Mouse (Mus musculus): Measurements from ENCODE around the gene Lrrc18. TPM values are rescaled to one million over a fixed set of nuclear protein-coding genes. Genes with fewer than 3 reads are reported as not detected.

The Lrrc18 gene
- polyA plus RNA-seq, 1 experiment from 2014 or later = 0.49 TPM

DNA sequence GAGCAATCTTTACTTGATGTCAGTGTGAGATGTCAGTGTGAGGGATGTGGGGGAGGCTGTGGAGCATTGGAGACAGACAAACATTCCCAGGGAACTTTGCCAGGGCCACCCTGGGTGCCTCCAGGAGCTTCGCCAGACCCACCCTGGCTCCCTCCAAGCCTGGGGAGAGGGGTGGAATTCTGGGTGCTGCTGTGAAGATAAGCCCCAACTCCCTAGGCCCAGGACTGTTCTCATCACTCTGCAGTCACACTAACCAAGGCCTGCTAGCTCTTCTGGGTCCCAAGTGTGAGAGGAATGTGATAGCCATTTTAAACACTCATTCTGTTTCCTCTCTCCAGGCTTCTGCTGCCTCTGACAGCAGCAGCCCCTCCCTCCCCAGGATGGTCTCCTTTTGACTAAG, 16.5 kb downstream of the Lrrc18 start:
- no peaks in the 10 kb centered on the region for H3K27me3 ChIP-seq (ENCODE audit: control insufficient read depth, insufficient read depth, low read length)
- peak overlapping the region; percentile 19 to 55; a peak in 3 of 4 replicates for H3K27ac ChIP-seq (replicated peaks in 1 of 2; ENCODE audit: control insufficient read depth in 1 of 2, insufficient read depth in 1 of 2, low read depth in 2 of 2, low read length in 2 of 2)
- no peak overlapping the region for H3K4me2 ChIP-seq (ENCODE audit: low read length)
- peaks cover 8% of the 10 kb centered on the region for H3K9me3 ChIP-seq (ENCODE audit: control insufficient read depth, low read length)
- H3K9ac ChIP-seq (ENCODE audit: low read length) = no peak overlapping the region
- H3K36me3 ChIP-seq (ENCODE audit: control insufficient read depth, insufficient read depth, low read length) = no peaks in the 10 kb centered on the region
- H3K4me3 ChIP-seq (ENCODE audit: control insufficient read depth in 1 of 2, insufficient read depth in 1 of 2, low read depth in 1 of 2, low read length in 2 of 2) = no peak overlapping the region
- ATAC-seq (ENCODE audit: insufficient number of reproducible peaks, insufficient read depth, low FRiP score, low read depth) = 0 out of 2 replicates have a peak, but pooled peaks have one; percentile 35
- WGBS = 10% methylated on average over 1 of the region's 1 CpGs
- H3K4me1 ChIP-seq (ENCODE audit: control insufficient read depth in 2 of 2, insufficient read depth in 2 of 2, low read length in 2 of 2) = peaks cover 2 to 18% of the 10 kb centered on the region in 2 experiments; a peak in 3 of 4 replicates

DNA sequence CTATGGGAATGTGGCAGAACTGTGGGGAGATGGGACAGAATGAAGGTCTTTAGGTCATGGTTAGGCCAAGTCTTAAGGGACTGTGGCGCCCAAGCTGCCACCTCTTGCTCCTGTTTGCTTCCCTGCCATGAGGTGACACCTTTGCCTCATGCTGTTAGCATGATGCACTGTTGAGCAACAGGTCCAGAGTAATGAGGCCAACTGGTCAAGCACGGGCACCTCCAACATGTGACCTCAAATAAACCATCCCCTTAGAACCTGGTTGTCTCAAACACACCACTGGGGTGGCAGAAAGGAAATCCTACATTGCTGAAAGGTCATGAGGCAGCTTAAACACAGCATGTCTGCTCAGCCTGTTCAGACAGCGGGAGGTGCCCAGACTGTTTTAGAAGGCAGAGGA, 27.9 kb downstream of the Lrrc18 start:
- H3K4me2 ChIP-seq (ENCODE audit: low read length) = no peak overlapping the region
- no peak for ATAC-seq (ENCODE audit: insufficient number of reproducible peaks, insufficient read depth, low FRiP score, low read depth)
- no peak overlapping the region for H3K4me3 ChIP-seq (ENCODE audit: control insufficient read depth in 1 of 2, insufficient read depth in 1 of 2, low read depth in 1 of 2, low read length in 2 of 2)
- WGBS = 79% methylated on average over 3 of the region's 3 CpGs
- H3K27me3 ChIP-seq (ENCODE audit: control insufficient read depth, insufficient read depth, low read length) = no peaks in the 10 kb centered on the region
- H3K9ac ChIP-seq (ENCODE audit: low read length) = no peak overlapping the region
- no peaks in the 10 kb centered on the region for H3K36me3 ChIP-seq (ENCODE audit: control insufficient read depth, insufficient read depth, low read length)
- no peak overlapping the region for H3K27ac ChIP-seq (replicated peaks in 1 of 2; ENCODE audit: control insufficient read depth in 1 of 2, insufficient read depth in 1 of 2, low read depth in 2 of 2, low read length in 2 of 2)
- H3K9me3 ChIP-seq (ENCODE audit: control insufficient read depth, low read length) = no peaks in the 10 kb centered on the region
- H3K4me1 ChIP-seq (ENCODE audit: control insufficient read depth in 2 of 2, insufficient read depth in 2 of 2, low read length in 2 of 2) = peaks cover 0 to 11% of the 10 kb centered on the region in 2 experiments; a peak in 2 of 4 replicates

DNA sequence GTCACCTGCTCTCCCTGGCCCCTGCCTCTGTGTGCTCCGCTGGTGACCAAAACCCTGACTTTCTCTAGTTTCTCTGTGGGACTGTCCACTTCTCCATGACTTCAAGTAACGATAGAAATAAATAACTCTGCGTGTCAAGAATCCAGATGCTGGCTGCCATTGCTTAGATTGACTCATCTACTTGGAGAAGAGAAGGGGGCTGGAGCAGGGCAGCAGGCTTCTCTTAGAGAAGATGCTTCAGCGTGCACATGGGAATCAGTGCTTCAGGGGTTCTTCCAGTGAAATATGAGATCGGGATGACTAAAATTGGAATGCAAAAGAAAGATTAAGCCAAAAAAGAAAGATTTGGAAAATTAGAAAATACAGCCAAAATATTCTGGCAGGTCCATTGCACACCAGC, 28.4 kb downstream of the Lrrc18 start:
- Histone ChIP-seq H3K4me3 (ENCODE audit: control insufficient read depth in 1 of 2, insufficient read depth in 1 of 2, low read depth in 1 of 2, low read length in 2 of 2) (no peak overlapping the region), H3K4me1 (ENCODE audit: control insufficient read depth in 2 of 2, insufficient read depth in 2 of 2, low read length in 2 of 2) (peaks cover 0 to 11% of the 10 kb centered on the region in 2 experiments; a peak in 2 of 4 replicates), H3K9me3 (ENCODE audit: control insufficient read depth, low read length) (no peaks in the 10 kb centered on the region), H3K27ac (replicated peaks in 1 of 2; ENCODE audit: control insufficient read depth in 1 of 2, insufficient read depth in 1 of 2, low read depth in 2 of 2, low read length in 2 of 2) (no peak overlapping the region), H3K4me2 (ENCODE audit: low read length) (no peak overlapping the region), H3K9ac (ENCODE audit: low read length) (no peak overlapping the region), H3K36me3 (ENCODE audit: control insufficient read depth, insufficient read depth, low read length) (no peaks in the 10 kb centered on the region), H3K27me3 (ENCODE audit: control insufficient read depth, insufficient read depth, low read length) (no peaks in the 10 kb centered on the region)
- WGBS = 73% methylated on average over 5 of the region's 5 CpGs
- ATAC-seq (ENCODE audit: insufficient number of reproducible peaks, insufficient read depth, low FRiP score, low read depth) = no peak

DNA sequence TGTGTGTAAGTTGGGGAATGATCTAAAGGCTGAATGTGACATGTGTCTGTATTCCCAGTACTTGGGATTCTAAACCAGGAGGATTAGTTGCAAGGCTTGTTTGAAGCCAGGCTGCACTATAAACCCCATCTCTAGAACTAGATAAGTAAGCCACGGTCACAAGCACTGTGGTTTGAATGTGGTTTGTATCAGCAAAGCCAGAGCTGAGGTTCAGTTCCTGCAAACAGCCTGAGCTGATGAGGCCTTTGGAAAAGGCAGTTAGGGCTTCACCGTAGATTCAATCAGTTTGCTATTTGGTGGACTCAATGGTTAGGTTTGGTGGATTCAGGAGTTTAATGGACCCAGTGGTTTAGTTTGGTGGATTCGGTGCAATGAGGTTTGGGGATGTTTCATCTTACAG, 39.7 kb downstream of the Lrrc18 start:
- Histone ChIP-seq H3K4me2 (ENCODE audit: low read length) (no peak overlapping the region), H3K4me1 (ENCODE audit: control insufficient read depth in 2 of 2, insufficient read depth in 2 of 2, low read length in 2 of 2) (no peaks in the 10 kb centered on the region), H3K36me3 (ENCODE audit: control insufficient read depth, insufficient read depth, low read length) (no peaks in the 10 kb centered on the region), H3K27me3 (ENCODE audit: control insufficient read depth, insufficient read depth, low read length) (no peaks in the 10 kb centered on the region), H3K9me3 (ENCODE audit: control insufficient read depth, low read length) (no peaks in the 10 kb centered on the region), H3K9ac (ENCODE audit: low read length) (no peak overlapping the region), H3K4me3 (ENCODE audit: control insufficient read depth in 1 of 2, insufficient read depth in 1 of 2, low read depth in 1 of 2, low read length in 2 of 2) (no peak overlapping the region), H3K27ac (replicated peaks in 1 of 2; ENCODE audit: control insufficient read depth in 1 of 2, insufficient read depth in 1 of 2, low read depth in 2 of 2, low read length in 2 of 2) (no peak overlapping the region)
- WGBS = 66% methylated on average over 3 of the region's 3 CpGs
- ATAC-seq (ENCODE audit: insufficient number of reproducible peaks, insufficient read depth, low FRiP score, low read depth) = no peak

DNA sequence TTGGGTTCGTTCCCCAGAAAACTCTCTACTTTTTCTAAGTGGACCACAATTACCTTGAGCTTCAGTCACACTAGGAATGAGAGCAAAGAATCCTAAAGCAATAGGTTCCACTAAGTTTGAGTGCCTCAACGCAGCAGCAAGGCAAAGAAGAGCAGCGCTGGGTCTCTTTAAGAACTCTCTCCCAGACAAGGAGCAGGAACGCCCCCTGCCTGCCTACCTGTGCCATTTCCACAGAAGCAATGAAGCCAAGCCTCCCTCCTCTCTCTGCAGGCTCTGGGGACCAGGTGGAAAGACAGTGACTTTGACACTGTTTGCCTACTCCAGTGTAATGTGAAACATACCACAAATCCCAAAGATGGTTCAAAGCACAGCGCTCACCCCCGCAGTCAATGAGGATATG, 42.2 kb downstream of the Lrrc18 start:
- Histone ChIP-seq H3K27ac (replicated peaks in 1 of 2; ENCODE audit: control insufficient read depth in 1 of 2, insufficient read depth in 1 of 2, low read depth in 2 of 2, low read length in 2 of 2) (no peak overlapping the region), H3K4me1 (ENCODE audit: control insufficient read depth in 2 of 2, insufficient read depth in 2 of 2, low read length in 2 of 2) (no peaks in the 10 kb centered on the region), H3K9me3 (ENCODE audit: control insufficient read depth, low read length) (no peaks in the 10 kb centered on the region), H3K27me3 (ENCODE audit: control insufficient read depth, insufficient read depth, low read length) (no peaks in the 10 kb centered on the region), H3K4me3 (ENCODE audit: control insufficient read depth in 1 of 2, insufficient read depth in 1 of 2, low read depth in 1 of 2, low read length in 2 of 2) (no peak overlapping the region), H3K4me2 (ENCODE audit: low read length) (no peak overlapping the region), H3K9ac (ENCODE audit: low read length) (no peak overlapping the region), H3K36me3 (ENCODE audit: control insufficient read depth, insufficient read depth, low read length) (no peaks in the 10 kb centered on the region)
- 37% methylated on average over 6 of the region's 6 CpGs for whole genome bisulfite sequencing
- ATAC-seq (ENCODE audit: insufficient number of reproducible peaks, insufficient read depth, low FRiP score, low read depth) = no peak

DNA sequence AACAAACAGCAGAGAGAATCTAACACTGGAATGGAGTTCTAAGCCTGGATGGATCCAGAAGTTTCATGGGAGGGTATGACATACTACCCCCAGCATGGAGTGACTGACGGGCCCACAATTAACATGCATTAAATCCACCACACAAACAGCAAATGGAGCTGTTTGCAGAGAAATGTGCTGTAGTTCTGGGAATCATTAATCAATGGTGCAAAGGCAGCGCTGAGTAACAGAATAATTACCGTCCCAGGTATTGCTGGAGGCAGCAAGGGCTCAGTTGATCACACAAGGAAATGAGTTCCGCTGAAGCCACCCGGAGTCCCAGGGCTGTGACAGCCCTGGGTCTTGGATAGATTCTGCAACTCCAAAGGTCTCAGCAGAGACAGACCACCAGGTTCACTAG, 44.2 kb downstream of the Lrrc18 start:
- H3K9ac ChIP-seq (ENCODE audit: low read length) = no peak overlapping the region
- H3K4me1 ChIP-seq (ENCODE audit: control insufficient read depth in 2 of 2, insufficient read depth in 2 of 2, low read length in 2 of 2) = no peaks in the 10 kb centered on the region

DNA sequence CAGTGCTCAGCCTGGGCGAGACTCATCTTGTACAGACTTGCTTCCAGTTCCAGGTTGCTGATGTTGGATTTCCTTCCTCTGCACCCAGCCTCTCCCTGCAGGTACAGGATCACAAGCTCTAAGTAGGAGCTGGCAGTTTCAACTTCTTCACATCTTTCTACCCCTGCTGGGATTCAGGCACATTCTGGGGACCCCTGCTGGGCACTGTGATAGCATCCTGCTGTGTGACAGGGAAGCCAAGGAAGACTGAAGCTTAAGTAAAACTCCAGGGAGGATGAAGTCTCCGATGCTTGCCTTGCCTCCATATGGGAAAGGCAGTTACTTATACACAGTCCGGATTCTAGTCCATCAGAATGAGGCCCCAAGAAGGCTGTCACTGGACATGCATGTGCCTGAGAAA, 45.6 kb downstream of the Lrrc18 start:
- no peak for ATAC-seq (ENCODE audit: insufficient number of reproducible peaks, insufficient read depth, low FRiP score, low read depth)
- Histone ChIP-seq H3K27ac (replicated peaks in 1 of 2; ENCODE audit: control insufficient read depth in 1 of 2, insufficient read depth in 1 of 2, low read depth in 2 of 2, low read length in 2 of 2) (no peak overlapping the region), H3K4me2 (ENCODE audit: low read length) (no peak overlapping the region), H3K36me3 (ENCODE audit: control insufficient read depth, insufficient read depth, low read length) (no peaks in the 10 kb centered on the region), H3K27me3 (ENCODE audit: control insufficient read depth, insufficient read depth, low read length) (no peaks in the 10 kb centered on the region), H3K9me3 (ENCODE audit: control insufficient read depth, low read length) (no peaks in the 10 kb centered on the region), H3K4me1 (ENCODE audit: control insufficient read depth in 2 of 2, insufficient read depth in 2 of 2, low read length in 2 of 2) (no peaks in the 10 kb centered on the region), H3K4me3 (ENCODE audit: control insufficient read depth in 1 of 2, insufficient read depth in 1 of 2, low read depth in 1 of 2, low read length in 2 of 2) (no peak overlapping the region), H3K9ac (ENCODE audit: low read length) (no peak overlapping the region)
- WGBS = 19% methylated on average over 3 of the region's 3 CpGs

More for the DNA sequence above, 44.2 kb downstream of the Lrrc18 start:
- ATAC-seq (ENCODE audit: insufficient number of reproducible peaks, insufficient read depth, low FRiP score, low read depth) = no peak
- no peak overlapping the region for H3K27ac ChIP-seq (replicated peaks in 1 of 2; ENCODE audit: control insufficient read depth in 1 of 2, insufficient read depth in 1 of 2, low read depth in 2 of 2, low read length in 2 of 2)
- no peaks in the 10 kb centered on the region for H3K9me3 ChIP-seq (ENCODE audit: control insufficient read depth, low read length)
- H3K27me3 ChIP-seq (ENCODE audit: control insufficient read depth, insufficient read depth, low read length) = no peaks in the 10 kb centered on the region
- WGBS = 77% methylated on average over 5 of the region's 5 CpGs
- no peaks in the 10 kb centered on the region for H3K36me3 ChIP-seq (ENCODE audit: control insufficient read depth, insufficient read depth, low read length)
- no peak overlapping the region for H3K4me2 ChIP-seq (ENCODE audit: low read length)
- H3K4me3 ChIP-seq (ENCODE audit: control insufficient read depth in 1 of 2, insufficient read depth in 1 of 2, low read depth in 1 of 2, low read length in 2 of 2) = no peak overlapping the region

DNA sequence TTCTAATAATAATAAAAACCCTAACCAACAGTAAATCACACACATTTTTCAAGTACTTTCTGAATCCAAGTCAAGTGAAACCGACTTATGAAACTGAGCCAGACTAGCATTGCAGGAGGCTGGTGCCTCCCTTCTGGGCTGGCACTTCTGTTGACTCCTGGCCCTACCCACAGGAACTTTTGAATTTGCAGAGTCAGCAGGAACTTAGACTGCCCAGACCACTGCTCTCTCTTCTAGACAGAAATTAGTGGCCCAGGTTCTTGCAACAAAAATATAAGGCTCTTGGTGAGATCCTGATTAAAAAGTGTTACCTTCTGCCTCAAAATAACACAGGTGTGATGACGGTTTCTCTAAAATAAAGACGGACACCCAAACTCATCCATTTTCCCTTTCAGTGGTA, 54.0 kb downstream of the Lrrc18 start:
- H3K27me3 ChIP-seq (ENCODE audit: control insufficient read depth, insufficient read depth, low read length) = no peaks in the 10 kb centered on the region
- H3K4me3 ChIP-seq (ENCODE audit: control insufficient read depth in 1 of 2, insufficient read depth in 1 of 2, low read depth in 1 of 2, low read length in 2 of 2) = no peak overlapping the region
- 85% methylated on average over 3 of the region's 3 CpGs for WGBS

More for the DNA sequence above, 54.0 kb downstream of the Lrrc18 start:
- Histone ChIP-seq H3K27ac (replicated peaks in 1 of 2; ENCODE audit: control insufficient read depth in 1 of 2, insufficient read depth in 1 of 2, low read depth in 2 of 2, low read length in 2 of 2) (no peak overlapping the region), H3K9me3 (ENCODE audit: control insufficient read depth, low read length) (no peaks in the 10 kb centered on the region), H3K36me3 (ENCODE audit: control insufficient read depth, insufficient read depth, low read length) (no peaks in the 10 kb centered on the region), H3K4me1 (ENCODE audit: control insufficient read depth in 2 of 2, insufficient read depth in 2 of 2, low read length in 2 of 2) (no peaks in the 10 kb centered on the region), H3K9ac (ENCODE audit: low read length) (no peak overlapping the region), H3K4me2 (ENCODE audit: low read length) (no peak overlapping the region)
- ATAC-seq (ENCODE audit: insufficient number of reproducible peaks, insufficient read depth, low FRiP score, low read depth) = no peak
